Mouse (Mus musculus) liver, adult 2 months (tissue): Measurements from ENCODE around the gene Bcl2a1b. TPM values are rescaled to one million over a fixed set of nuclear protein-coding genes. Genes with fewer than 3 reads are reported as not detected.
A peak's percentile ranks its signal among the peaks of the same experiment; 100 is the strongest.
"Not testable (repeated sequence)": the region's sequence is repeated elsewhere in the genome, so short reads cannot be mapped to it uniquely, and the experiment has no call there.

ENCODE experiments used
- DNase-seq: peaks from one replicate; pipeline ENCODE4 v3.0.0-alpha.2; 2011; ENCODE audit warnings: low read depth, low spot score; ENCODE audit errors: extremely low read depth
- H3K27ac ChIP-seq: fragments of 200-500 bp; replicated peaks from 2 replicates; pipeline ENCODE4 v1.5.1; 2012; ENCODE audit warnings: low read depth, mild to moderate bottlenecking, control low read depth, inconsistent platforms, low read length; ENCODE audit not compliant: insufficient read depth
- H3K27me3 ChIP-seq: fragments of 200-500 bp; 2 replicates; pipeline ENCODE4 v1.6.1; 2012; ENCODE audit warnings: mild to moderate bottlenecking, moderate library complexity, low read length, inconsistent platforms; ENCODE audit not compliant: control insufficient read depth, insufficient read depth
- H3K36me3 ChIP-seq: fragments of 200-500 bp; 2 replicates; pipeline ENCODE4 v1.6.1; 2012; ENCODE audit warnings: low read length, inconsistent platforms; ENCODE audit not compliant: control insufficient read depth, insufficient read depth
- H3K4me1 ChIP-seq: fragments of 200-500 bp; 2 replicates; pipeline ENCODE4 v1.6.1; 2011; ENCODE audit warnings: low read length; ENCODE audit not compliant: control insufficient read depth, insufficient read depth
- H3K4me3 ChIP-seq: fragments of 200-500 bp; 2 replicates; pipeline ENCODE4 v1.5.1; 2011; ENCODE audit warnings: low read depth, mild to moderate bottlenecking, control low read depth, low read length, moderate library complexity; ENCODE audit not compliant: insufficient read depth
- H3K79me2 ChIP-seq: fragments of 200-500 bp; 2 replicates; pipeline ENCODE4 v1.6.1; 2012; ENCODE audit warnings: inconsistent platforms, mild to moderate bottlenecking, low read length, moderate library complexity; ENCODE audit not compliant: control insufficient read depth, insufficient read depth
- H3K9ac ChIP-seq: fragments of 200-500 bp; 2 replicates; pipeline ENCODE4 v1.6.1; 2012; ENCODE audit warnings: low read depth, mild to moderate bottlenecking, control low read depth, inconsistent platforms, low read length
- CTCF ChIP-seq: fragments of 200-500 bp; IDR thresholded peaks from 2 replicates; pipeline ENCODE4 v1.5.1; 2011; ENCODE audit warnings: low read depth, low read length, control low read depth
- POLR2A ChIP-seq: fragments of 200-500 bp; IDR thresholded peaks from 2 replicates; pipeline ENCODE4 v1.6.1; 2011; ENCODE audit warnings: low read length, control low read depth; ENCODE audit not compliant: insufficient read depth; ENCODE audit errors: extremely low read depth
- WGBS: fragments of 180-500 bp; shearing (Covaris S2); methylation state at CpG from one replicate; pipeline ENCODE4 v1.1.7; 2018; 5-methylcytosine and 5-hydroxymethylcytosine counted together
- polyA plus RNA-seq: library from polyadenylated mRNA; depleted of rRNA; stranded (reverse); fragments of >200 nt; gene quantifications from 2 replicates; pipeline ENCODE4 v1.2.3, GENCODE M21; 2012
- total RNA-seq: library from RNA; depleted of rRNA; stranded (reverse); fragments of >200 nt; gene quantifications from 2 replicates; pipeline ENCODE4 v1.2.3, GENCODE M21; 2014

The Bcl2a1b gene
- total and polyA plus RNA-seq, 2 experiments = 0.56 to 1.8 TPM

DNA sequence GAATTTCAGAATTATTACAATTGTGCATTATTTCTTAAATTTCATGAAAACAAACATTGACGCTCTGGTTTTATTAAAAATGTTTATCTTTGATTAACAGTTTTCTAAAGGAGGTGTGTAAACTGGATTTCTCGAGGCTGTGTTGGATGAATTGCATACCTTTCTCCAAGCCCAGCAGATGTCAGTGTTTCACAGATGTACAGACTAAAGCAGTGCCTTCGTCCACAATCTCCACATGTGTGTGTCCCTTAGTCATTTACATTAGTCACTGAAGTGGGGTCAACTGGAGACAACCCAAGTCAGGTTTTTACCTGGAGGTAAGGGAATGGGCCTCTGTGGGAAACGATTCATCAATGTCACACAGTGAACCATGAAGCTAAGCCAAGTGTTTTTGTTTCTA, 27.1 kb downstream of the Bcl2a1b start:
- H3K4me1 ChIP-seq = no peaks in the 10 kb centered on the region
- DNase-seq = peak; percentile 29
- 47% methylated on average over 4 of the region's 4 CpGs for WGBS
- no peaks in the 10 kb centered on the region for H3K27me3 ChIP-seq
- no peak overlapping the region for H3K9ac ChIP-seq
- no peaks in the 10 kb centered on the region; the same call in 1 of the 2 replicates for H3K79me2 ChIP-seq
- TF ChIP-seq POLR2A = no peak
- 0 out of 2 replicates have a peak, but pooled peaks have one; percentile 9 for TF ChIP-seq CTCF
- H3K36me3 ChIP-seq = 0 out of 2 replicates have a peak, but pooled peaks cover 1% of the 10 kb centered on the region
- H3K4me3 ChIP-seq = no peak overlapping the region
- H3K27ac ChIP-seq = no peak overlapping the region

DNA sequence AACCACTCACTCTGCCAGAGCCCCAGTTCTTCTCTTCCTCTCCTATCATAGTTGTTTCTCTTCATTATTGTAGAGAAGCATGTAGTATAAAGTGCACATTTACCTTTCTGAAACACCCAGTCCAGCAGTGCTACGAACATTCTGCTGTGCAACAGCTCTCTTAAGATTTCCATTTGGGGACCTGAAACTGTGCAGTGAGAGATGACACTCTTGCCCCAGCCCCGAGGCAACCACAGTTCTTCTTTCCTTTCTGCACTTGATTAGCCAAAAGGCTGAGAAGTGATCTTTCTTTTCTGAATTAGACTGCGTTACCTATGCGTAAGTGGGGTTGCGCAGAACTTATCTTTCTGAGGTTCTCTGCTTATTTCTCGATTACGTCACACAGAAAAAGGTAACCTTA, 29.1 kb downstream of the Bcl2a1b start:
- no peak overlapping the region for H3K4me3 ChIP-seq
- 82% methylated on average over 7 of the region's 7 CpGs for WGBS
- H3K79me2 ChIP-seq = no peaks in the 10 kb centered on the region; the same call in 1 of the 2 replicates
- no peak overlapping the region for H3K27ac ChIP-seq
- TF ChIP-seq POLR2A = no peak
- TF ChIP-seq CTCF = no peak
- no peaks in the 10 kb centered on the region for H3K4me1 ChIP-seq
- no peak overlapping the region for H3K9ac ChIP-seq
- no peak for DNase-seq
- 0 out of 2 replicates have a peak, but pooled peaks cover 1% of the 10 kb centered on the region for H3K36me3 ChIP-seq
- H3K27me3 ChIP-seq = no peaks in the 10 kb centered on the region

- not testable (repeated sequence) for H3K27ac ChIP-seq, H3K27me3 ChIP-seq, H3K4me3 ChIP-seq, H3K9ac ChIP-seq, H3K79me2 ChIP-seq, H3K36me3 ChIP-seq, H3K4me1 ChIP-seq, DNase-seq
- WGBS = 80% methylated on average over 2 of the region's 2 CpGs
Observed at GRCm38 (mm10) chr9:89230897-89231497, 32.0 kb downstream of the Bcl2a1b start.

- H3K4me1 ChIP-seq, DNase-seq, H3K4me3 ChIP-seq, H3K79me2 ChIP-seq, H3K27me3 ChIP-seq, H3K36me3 ChIP-seq, H3K27ac ChIP-seq, H3K9ac ChIP-seq: not testable (repeated sequence)
- 75% methylated on average over 4 of the region's 4 CpGs for WGBS
Observed at GRCm38 (mm10) chr9:89237131-89237530, 38.1 kb downstream of the Bcl2a1b start.

- not testable (repeated sequence) for H3K27me3 ChIP-seq, DNase-seq, H3K36me3 ChIP-seq, H3K9ac ChIP-seq, H3K27ac ChIP-seq, H3K79me2 ChIP-seq, H3K4me1 ChIP-seq, H3K4me3 ChIP-seq
- 82% methylated on average over 5 of the region's 5 CpGs for WGBS
Observed at GRCm38 (mm10) chr9:89238976-89239505, 40.0 kb downstream of the Bcl2a1b start.

DNA sequence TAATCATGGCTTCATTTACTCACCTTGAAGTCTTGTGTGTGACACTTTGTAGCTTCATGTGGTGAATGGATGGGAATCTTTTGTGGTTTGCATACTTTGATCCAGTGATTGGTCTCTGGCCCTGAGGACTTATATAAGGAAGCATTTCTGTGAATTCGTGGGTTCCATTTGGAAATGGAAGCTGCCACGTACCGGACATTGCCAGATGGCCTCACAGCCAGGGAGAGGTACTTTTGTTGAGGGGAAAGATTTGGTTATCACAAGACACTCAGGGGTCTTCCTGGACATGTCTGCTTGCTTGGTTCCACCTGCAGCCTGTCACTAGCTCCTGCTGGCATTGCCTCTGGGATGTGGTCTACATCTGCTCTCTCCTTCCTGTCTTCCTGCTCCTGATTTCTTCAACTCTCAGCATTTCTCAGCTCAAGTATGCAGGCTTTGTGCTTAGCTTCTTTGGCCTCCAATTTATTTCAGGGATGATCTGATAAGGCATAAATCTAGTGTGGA, 41.6 kb downstream of the Bcl2a1b start:
- not testable (repeated sequence) for H3K27me3 ChIP-seq, H3K27ac ChIP-seq, H3K79me2 ChIP-seq, H3K4me1 ChIP-seq, H3K9ac ChIP-seq, DNase-seq, H3K4me3 ChIP-seq, H3K36me3 ChIP-seq
- 90% methylated on average over 3 of the region's 3 CpGs for WGBS
